Mouse (Mus musculus) CH12.LX (cell line): ENCODE measurements around the gene Dimt1. TPM values are rescaled to one million over a fixed set of nuclear protein-coding genes. Genes with fewer than 3 reads are reported as not detected.

ENCODE experiments used
- DNase-seq: peaks from one replicate; pipeline ENCODE4 v3.0.0-alpha.2; 2013; ENCODE audit errors: extremely low read depth
- H3K27ac ChIP-seq: 2 replicates; pipeline ENCODE4 v1.5.1; 2012; ENCODE audit warnings: low read depth, mild to moderate bottlenecking, control low read depth, moderate library complexity; ENCODE audit not compliant: insufficient read depth
- H3K27me3 ChIP-seq: replicated peaks from 2 replicates; pipeline ENCODE3; 2012; ENCODE audit warnings: inconsistent platforms
- H3K36me3 ChIP-seq, 2 experiments: replicated peaks in 1 of 2; 2 replicates each; pipeline versions ENCODE3 to v1.6.1; 2012; ENCODE audit warnings: inconsistent platforms in 1 of 2, low read length in 1 of 2, mild to moderate bottlenecking in 1 of 2, mixed read lengths in 1 of 2, moderate library complexity in 1 of 2; ENCODE audit not compliant: control insufficient read depth in 1 of 2, insufficient read depth in 1 of 2
- H3K4me1 ChIP-seq, 2 experiments: 2 replicates each; pipeline ENCODE4 v1.6.1; 2012; ENCODE audit warnings: inconsistent platforms in 1 of 2, moderate library complexity in 1 of 2; ENCODE audit not compliant: insufficient read depth in 2 of 2, control insufficient read depth in 1 of 2
- H3K4me2 ChIP-seq: 2 replicates; pipeline ENCODE4 v1.6.1; 2012; ENCODE audit warnings: low read depth, mild to moderate bottlenecking, control low read depth; ENCODE audit not compliant: poor library complexity, insufficient read depth, severe bottlenecking
- H3K4me3 ChIP-seq, 3 experiments: fragments of 150-350 bp in 1 of 3; sonication (generic) in 1 of 3; replicated peaks in 1 of 3; 2 replicates each; pipeline versions ENCODE3 to v1.5.1; 2011 to 2012; ENCODE audit warnings: low read depth in 2 of 3, low read length in 2 of 3, mild to moderate bottlenecking in 2 of 3, moderate library complexity in 2 of 3, control low read depth in 1 of 3, improper control_type of control experiment in 1 of 3, inconsistent platforms in 1 of 3, mixed read lengths in 1 of 3; ENCODE audit not compliant: poor library complexity in 1 of 3
- H3K79me2 ChIP-seq: replicated peaks from 2 replicates; pipeline ENCODE4 v1.6.1; 2012; ENCODE audit warnings: mild to moderate bottlenecking, moderate library complexity; ENCODE audit not compliant: control insufficient read depth, poor library complexity, insufficient read depth, severe bottlenecking; ENCODE audit errors: extremely low read depth
- H3K9ac ChIP-seq: 2 replicates; pipeline ENCODE4 v1.6.1; 2012; ENCODE audit warnings: low read depth, mild to moderate bottlenecking, control low read depth, moderate library complexity; ENCODE audit not compliant: insufficient read depth
- H3K9me3 ChIP-seq: replicated peaks from 2 replicates; pipeline ENCODE3; 2012; ENCODE audit warnings: low read length, inconsistent platforms, mixed read lengths
- BHLHE40 ChIP-seq: IDR thresholded peaks from 2 replicates; pipeline ENCODE4 v1.6.1; 2011; ENCODE audit warnings: mild to moderate bottlenecking, low read depth, low read length, improper control_type of control experiment
- CHD1 ChIP-seq: IDR thresholded peaks from 2 replicates; pipeline ENCODE4 v1.6.1; 2012; ENCODE audit warnings: low read depth, low read length, improper control_type of control experiment, inconsistent platforms
- CHD2 ChIP-seq: IDR thresholded peaks from 2 replicates; pipeline ENCODE4 v1.6.1; 2011; ENCODE audit warnings: low read length, improper control_type of control experiment
- E2F4 ChIP-seq: IDR thresholded peaks from 2 replicates; pipeline ENCODE4 v1.6.1; 2011; ENCODE audit warnings: low read depth, low read length, improper control_type of control experiment; ENCODE audit not compliant: insufficient replicate concordance
- ELF1 ChIP-seq: IDR thresholded peaks from 2 replicates; pipeline ENCODE4 v1.6.1; 2014; ENCODE audit warnings: low read depth, mild to moderate bottlenecking, inconsistent platforms, low read length, improper control_type of control experiment
- GABPA ChIP-seq: IDR thresholded peaks from 2 replicates; pipeline ENCODE4 v1.6.1; 2012; ENCODE audit warnings: low read depth, low read length, improper control_type of control experiment, inconsistent platforms; ENCODE audit not compliant: insufficient replicate concordance
- IRF4 ChIP-seq: IDR thresholded peaks from 2 replicates; pipeline ENCODE4 v1.6.1; 2014; ENCODE audit warnings: low read depth, mild to moderate bottlenecking, inconsistent platforms, low read length, improper control_type of control experiment
- JUND ChIP-seq: conservative IDR thresholded peaks from 2 replicates; pipeline ENCODE4 v1.6.1; 2011; ENCODE audit warnings: low read depth, low read length, improper control_type of control experiment
- MAFK ChIP-seq: IDR thresholded peaks from 2 replicates; pipeline ENCODE4 v1.6.1; 2011; ENCODE audit warnings: low read length, improper control_type of control experiment; ENCODE audit not compliant: insufficient replicate concordance
- MAX ChIP-seq: IDR thresholded peaks from 2 replicates; pipeline ENCODE4 v1.6.1; 2011; ENCODE audit warnings: low read length, improper control_type of control experiment
- MAZ ChIP-seq: IDR thresholded peaks from 2 replicates; pipeline ENCODE4 v1.6.1; 2012; ENCODE audit warnings: low read depth, mild to moderate bottlenecking, inconsistent platforms, low read length, improper control_type of control experiment, moderate library complexity
- MXI1 ChIP-seq: IDR thresholded peaks from 2 replicates; pipeline ENCODE4 v1.6.1; 2011; ENCODE audit warnings: mild to moderate bottlenecking, low read depth, low read length, improper control_type of control experiment
- NELFE ChIP-seq: IDR thresholded peaks from 2 replicates; pipeline ENCODE4 v1.6.1; 2011; ENCODE audit warnings: low read depth, low read length, improper control_type of control experiment
- NRF1 ChIP-seq: IDR thresholded peaks from 2 replicates; pipeline ENCODE4 v1.6.1; 2014; ENCODE audit warnings: low read depth, mild to moderate bottlenecking, inconsistent platforms, low read length, improper control_type of control experiment, moderate library complexity
- PAX5 ChIP-seq: IDR thresholded peaks from 2 replicates; pipeline ENCODE4 v1.6.1; 2012; ENCODE audit warnings: low read length, inconsistent platforms, mixed read lengths
- POLR2A ChIP-seq: IDR thresholded peaks from 2 replicates; pipeline ENCODE4 v1.6.1; 2011; ENCODE audit warnings: low read depth, mild to moderate bottlenecking, improper control_type of control experiment, low read length
- POLR2AphosphoS2 ChIP-seq: IDR thresholded peaks from 2 replicates; pipeline ENCODE4 v1.6.1; 2011; ENCODE audit warnings: low read depth, low read length, improper control_type of control experiment
- RAD21 ChIP-seq: IDR thresholded peaks from 2 replicates; pipeline ENCODE4 v1.6.1; 2011; ENCODE audit warnings: low read depth, mild to moderate bottlenecking, low read length, improper control_type of control experiment, moderate library complexity
- SIN3A ChIP-seq: IDR thresholded peaks from 2 replicates; pipeline ENCODE4 v1.6.1; 2012; ENCODE audit warnings: low read length, improper control_type of control experiment, inconsistent platforms
- TBP ChIP-seq: conservative IDR thresholded peaks from 2 replicates; pipeline ENCODE4 v1.6.1; 2011; ENCODE audit warnings: low read depth, low read length, improper control_type of control experiment
- USF2 ChIP-seq: conservative IDR thresholded peaks from 2 replicates; pipeline ENCODE4 v1.6.1; 2011; ENCODE audit warnings: low read depth, low read length, improper control_type of control experiment
- ZC3H11A ChIP-seq: IDR thresholded peaks from 2 replicates; pipeline ENCODE4 v1.6.1; 2012; ENCODE audit warnings: low read depth, mild to moderate bottlenecking, inconsistent platforms, low read length, improper control_type of control experiment
- ZKSCAN1 ChIP-seq: IDR thresholded peaks from 2 replicates; pipeline ENCODE4 v1.6.1; 2012; ENCODE audit warnings: low read depth, inconsistent platforms, low read length, improper control_type of control experiment, borderline replicate concordance
- ZMIZ1 ChIP-seq: IDR thresholded peaks from 2 replicates; pipeline ENCODE4 v1.6.1; 2012; ENCODE audit warnings: low read depth, mild to moderate bottlenecking, inconsistent platforms, low read length, improper control_type of control experiment
- ZNF384 ChIP-seq: IDR thresholded peaks from 2 replicates; pipeline ENCODE4 v1.6.1; 2012; ENCODE audit warnings: low read depth, low read length, improper control_type of control experiment, inconsistent platforms
- dilution Hi-C: fragments of 300-500 bp; cut with MboI; formaldehyde crosslinking; loops from 2 replicates; pipeline ENCODE4 v1.14.3; 2020; ENCODE audit warnings: low sequenced_read_pairs; ENCODE audit not compliant: extremely low pct_unique_long_range_greater_than_20kb, extremely low pct_ligation_motif_present
- in situ Hi-C: fragments of 300-500 bp; cut with MboI; formaldehyde crosslinking; loops from 3 replicates; pipeline ENCODE4 v1.14.3; 2019; ENCODE audit warnings: low sequenced_read_pairs, low pct_ligation_motif_present, low pct_unique_long_range_greater_than_20kb, mixed read lengths
- polyA plus RNA-seq: library from polyadenylated mRNA; unstranded; fragments of >175 nt; gene quantifications from 2 replicates; pipeline ENCODE4 v1.2.1, GENCODE M21; 2012; ENCODE audit warnings: low read depth; ENCODE audit not compliant: insufficient read length
- total RNA-seq, 2 experiments: library from RNA; depleted of rRNA; stranded (reverse); fragments of 300-350 nt in 1 of 2; fragments of >200 nt in 1 of 2; gene quantifications; 2 replicates each; pipeline ENCODE4 v1.2.3; 2012 to 2014

The Dimt1 gene
- total and polyA plus RNA-seq, 3 experiments, result 25.9 to 66.4 (median 49.4) TPM

DNA sequence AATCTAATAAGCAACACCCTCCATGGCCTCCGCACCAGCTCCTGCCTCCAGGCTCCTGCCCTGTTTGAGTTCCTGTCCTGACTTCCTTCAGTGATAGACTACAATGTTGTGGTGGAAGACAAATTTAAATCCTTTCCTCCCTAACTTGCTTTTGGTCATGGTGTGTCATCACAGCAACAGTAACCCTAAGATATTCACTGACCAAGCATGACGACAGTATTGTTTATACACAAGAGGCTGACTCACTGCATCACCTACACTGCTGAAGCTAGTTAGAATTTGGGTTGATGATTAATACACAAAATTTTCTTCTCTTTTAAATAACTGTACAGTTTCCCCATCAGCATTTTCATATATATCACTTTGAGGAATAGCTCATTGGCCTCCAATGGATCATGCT is 56.3 kb downstream of the Dimt1 start:
- Histone ChIP-seq H3K9me3 (no peaks in the 10 kb centered on the region), H3K4me2 (no peak overlapping the region), H3K4me3 (no peak overlapping the region), H3K27me3 (no peaks in the 10 kb centered on the region), H3K27ac (no peak overlapping the region), H3K36me3 (peaks cover 0 to 4% of the 10 kb centered on the region in 2 experiments), H3K4me1 (peaks cover 4 to 39% of the 10 kb centered on the region in 2 experiments), H3K9ac (no peak overlapping the region), H3K79me2 (peaks cover 22% of the 10 kb centered on the region)
- in situ Hi-C loops (no loop called here), dilution Hi-C loops (no loop called here)
- DNase-seq, result no peak
- TF ChIP-seq POLR2AphosphoS2, result no peak
- TF ChIP-seq ELF1, result no peak
- TF ChIP-seq POLR2A, result no peak
- no peak for TF ChIP-seq E2F4
- no peak for TF ChIP-seq JUND
- TF ChIP-seq ZMIZ1, result no peak
- TF ChIP-seq MAFK, result no peak
- no peak for TF ChIP-seq RAD21
- TF ChIP-seq PAX5, result no peak
- TF ChIP-seq CHD1, result no peak
- TF ChIP-seq ZNF384, result no peak
- no peak for TF ChIP-seq NRF1

- Histone ChIP-seq H3K4me3 (no peak overlapping the region), H3K4me1 (peaks cover 0 to 1% of the 10 kb centered on the region in 2 experiments; a peak in 1 of 4 replicates), H3K79me2 (peaks cover 32% of the 10 kb centered on the region), H3K9ac (no peak overlapping the region), H3K9me3 (no peaks in the 10 kb centered on the region), H3K27ac (no peak overlapping the region), H3K4me2 (no peak overlapping the region)
- in situ Hi-C loops (no loop called here), dilution Hi-C loops (no loop called here)
- no peak for TF ChIP-seq ZNF384
- no peak for TF ChIP-seq SIN3A
- TF ChIP-seq MAX, result no peak
- no peak for TF ChIP-seq NELFE
- no peak for TF ChIP-seq POLR2AphosphoS2
- TF ChIP-seq TBP, result no peak
- TF ChIP-seq USF2, result no peak
- no peak for TF ChIP-seq ZC3H11A
- TF ChIP-seq ZKSCAN1, result no peak
- TF ChIP-seq IRF4, result no peak
- TF ChIP-seq ZMIZ1, result no peak
- no peak for TF ChIP-seq CHD2
- no peak for TF ChIP-seq MAZ
- TF ChIP-seq GABPA, result no peak
- TF ChIP-seq E2F4, result no peak
- TF ChIP-seq ELF1, result no peak
- no peak for TF ChIP-seq MAFK
- TF ChIP-seq POLR2A, result no peak
- no peak for TF ChIP-seq BHLHE40
- TF ChIP-seq MXI1, result no peak
- TF ChIP-seq, all 38 proteins: peak for 0
- no peak for DNase-seq
- H3K27me3 ChIP-seq, result no peaks in the 10 kb centered on the region
- peaks cover 0 to 10% of the 10 kb centered on the region in 2 experiments for H3K36me3 ChIP-seq
These were observed 61.2 kb downstream of the Dimt1 start for GRCm38 (mm10) chr13:107008174-107008573.
